ENCODE assay signal across 30 mouse cellular contexts in the genomic region with DNA sequence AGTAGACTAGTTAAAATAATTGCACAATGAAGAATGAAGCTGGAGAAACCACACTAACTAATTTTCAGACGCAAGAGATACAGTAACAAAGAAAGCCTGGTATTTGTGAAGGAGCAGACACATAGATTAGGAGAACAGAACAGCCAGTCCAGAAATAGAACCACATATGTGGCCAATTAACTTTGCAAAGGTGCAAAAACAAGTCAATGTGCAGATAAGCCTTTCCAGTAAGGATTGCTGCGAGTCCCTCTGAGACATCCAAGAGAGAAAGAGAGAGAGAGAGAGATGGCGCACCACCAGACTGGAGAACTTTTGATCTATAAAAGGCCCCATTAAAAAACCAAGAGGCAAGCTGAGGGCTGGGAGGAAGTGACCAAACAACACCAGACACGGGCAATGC.
DNase-seq lines count a peak whose midpoint lies in the region; ATAC-seq lines count a peak whose summit lies in the region.
"Had no signal": no experiment of that assay in that cellular context is flagged by ENCODE, and none has a peak within 500 bp of the region (broad histone marks: within the 10 kb centered on the region; RNA-seq: fewer than 3 reads in every experiment).

No protein-coding gene starts in this region.

- H3K4me3 ChIP-seq in heart, embryonic 10.5 days = no peak overlapping the region
- no peak overlapping the region for H3K4me3 ChIP-seq in limb, embryonic 10.5 days
- no peak overlapping the region for H3K4me3 ChIP-seq in liver, embryonic 11.5 days (ENCODE audit: low read depth, low read length)
- H3K4me3 ChIP-seq: embryonic facial prominence, embryonic 13.5 days; erythroblast, embryonic 14.5 days; hindbrain, embryonic 13.5 days; liver, embryonic 12.5 days had no signal

- H3K9ac ChIP-seq in liver, embryonic 11.5 days (ENCODE audit: low read depth, low read length) = no peak overlapping the region
- H3K9ac ChIP-seq: embryonic facial prominence, embryonic 13.5 days; hindbrain, embryonic 13.5 days; liver, embryonic 12.5 days; liver, postnatal 0 days had no signal

- ATAC-seq in liver, embryonic 11.5 days (replicated peaks; ENCODE audit: low FRiP score) = no peak
- ATAC-seq: forebrain, embryonic 16.5 days; intestine, embryonic 16.5 days; liver, embryonic 12.5 days; liver, postnatal 0 days; midbrain, embryonic 16.5 days had no signal

- 29% methylated on average over 4 of the region's 4 CpGs for WGBS in heart, embryonic 10.5 days
- 56% methylated on average over 4 of the region's 4 CpGs for WGBS in limb, embryonic 10.5 days
- WGBS in liver, embryonic 11.5 days = 61% methylated on average over 4 of the region's 4 CpGs

- peaks cover 41% of the 10 kb centered on the region for H3K36me3 ChIP-seq in heart, embryonic 10.5 days
- peaks cover 3% of the 10 kb centered on the region for H3K36me3 ChIP-seq in limb, embryonic 10.5 days
- H3K36me3 ChIP-seq in liver, embryonic 11.5 days (ENCODE audit: control insufficient read depth, insufficient read depth, low read length) = no peaks in the 10 kb centered on the region
- H3K36me3 ChIP-seq: embryonic facial prominence, embryonic 13.5 days; hindbrain, embryonic 13.5 days; liver, embryonic 12.5 days had no signal

- H3K4me2 ChIP-seq in liver, embryonic 11.5 days = no peak overlapping the region
- H3K4me2 ChIP-seq: embryonic facial prominence, embryonic 13.5 days; hindbrain, embryonic 13.5 days; liver, embryonic 12.5 days; midbrain, embryonic 11.5 days had no signal

- no peaks in the 10 kb centered on the region for H3K27me3 ChIP-seq in heart, embryonic 10.5 days (ENCODE audit: insufficient read depth, poor library complexity, severe bottlenecking)
- H3K27me3 ChIP-seq in limb, embryonic 10.5 days (ENCODE audit: low read depth, poor library complexity, severe bottlenecking) = no peaks in the 10 kb centered on the region
- H3K27me3 ChIP-seq in liver, embryonic 11.5 days (replicated peaks; ENCODE audit: control insufficient read depth, insufficient read depth, low read length) = no peaks in the 10 kb centered on the region
- H3K27me3 ChIP-seq: embryonic facial prominence, embryonic 13.5 days; hindbrain, embryonic 13.5 days; liver, embryonic 12.5 days had no signal

- peaks cover 35% of the 10 kb centered on the region for H3K4me1 ChIP-seq in heart, embryonic 10.5 days
- peaks cover 4% of the 10 kb centered on the region for H3K4me1 ChIP-seq in limb, embryonic 10.5 days
- H3K4me1 ChIP-seq in liver, embryonic 11.5 days (replicated peaks; ENCODE audit: control insufficient read depth, insufficient read depth, low read length) = no peaks in the 10 kb centered on the region
- H3K4me1 ChIP-seq: hindbrain, embryonic 13.5 days; liver, embryonic 12.5 days had no signal

- no peaks in the 10 kb centered on the region for H3K9me3 ChIP-seq in heart, embryonic 10.5 days
- no peaks in the 10 kb centered on the region for H3K9me3 ChIP-seq in limb, embryonic 10.5 days (replicated peaks)
- H3K9me3 ChIP-seq in liver, embryonic 11.5 days (ENCODE audit: control insufficient read depth, low read length) = no peaks in the 10 kb centered on the region
- H3K9me3 ChIP-seq: embryonic facial prominence, embryonic 13.5 days; hindbrain, embryonic 13.5 days; liver, embryonic 12.5 days had no signal

- peak overlapping the region; percentile 70; the same call in 1 of the 2 replicates for H3K27ac ChIP-seq in heart, embryonic 10.5 days
- peak overlapping the region; percentile 25; the same call in 1 of the 2 replicates for H3K27ac ChIP-seq in limb, embryonic 10.5 days
- no peak overlapping the region for H3K27ac ChIP-seq in liver, embryonic 11.5 days (ENCODE audit: low read depth, low read length)
- H3K27ac ChIP-seq: hindbrain, embryonic 13.5 days; kidney, postnatal 0 days; liver, embryonic 12.5 days; stomach, postnatal 0 days had no signal

- DNase-seq in heart, embryonic 10.5 days (ENCODE audit: low spot score) = no peak
- no peak for DNase-seq in heart, adult 8-10 months (ENCODE audit: low spot score)
- peak; percentile 30 for DNase-seq in MN1 (ENCODE audit: low spot score)
- DNase-seq in brain, adult 2 months (ENCODE audit: low read depth, low spot score) = peak; percentile 47
- DNase-seq in limb, embryonic 10.5 days (ENCODE audit: low spot score) = no peak
- DNase-seq in urinary bladder, adult 18-20 months (ENCODE audit: low spot score in 2 of 2) = no peak
- DNase-seq in liver, embryonic 11.5 days (ENCODE audit: low spot score) = no peak
- DNase-seq: adrenal gland, adult 8-10 months; B cell, adult 2 months; cerebellum, adult 9-10 months; cerebellum, postnatal 36 days; gastrocnemius, postnatal 14 days; kidney, adult 8-10 months; kidney, postnatal 4 days; left cerebral cortex, postnatal 4 days; liver, postnatal 0 days; lung, postnatal 36 days; spleen, adult 18-20 months; thymus, adult 18-20 months; thymus, postnatal 25 days had no signal

Comparison
In these comparisons a context has a peak if more than half of its experiments do, and no peak if none do; other contexts are left out.
1. DNase-seq: peak in MN1 (single experiment) and brain, adult 2 months (single experiment); none in heart, embryonic 10.5 days (single experiment), heart, adult 8-10 months (single experiment), limb, embryonic 10.5 days (single experiment), urinary bladder, adult 18-20 months (0 of 2) and liver, embryonic 11.5 days (single experiment).